Mouse (Mus musculus) liver, embryonic 15.5 days (tissue): ENCODE results near the gene Nrm. TPM values are rescaled to one million over a fixed set of nuclear protein-coding genes. Genes with fewer than 3 reads are reported as not detected.

Experiments
- ATAC-seq: fragments of 200-750 bp; cut with Nextera tagmentation; 2 replicates; pipeline ENCODE4 v1.8.0; 2017; ENCODE audit warnings: moderate number of reproducible peaks, mild to moderate bottlenecking, moderate library complexity; ENCODE audit not compliant: insufficient read depth
- H3K27ac ChIP-seq: fragments of 300-500 bp; sonication (generic); replicated peaks from 2 replicates; pipeline ENCODE4 v1.5.1; 2015; ENCODE audit warnings: mild to moderate bottlenecking, inconsistent platforms
- H3K27me3 ChIP-seq: fragments of 300-500 bp; sonication (generic); 2 replicates; pipeline ENCODE4 v1.6.1; 2015; ENCODE audit warnings: mild to moderate bottlenecking, inconsistent platforms
- H3K36me3 ChIP-seq: fragments of 300-500 bp; sonication (generic); replicated peaks from 2 replicates; pipeline ENCODE4 v1.6.1; 2015; ENCODE audit warnings: moderate library complexity, mild to moderate bottlenecking, inconsistent platforms
- H3K4me1 ChIP-seq: fragments of 300-500 bp; sonication (generic); replicated peaks from 2 replicates; pipeline ENCODE4 v1.6.1; 2015; ENCODE audit warnings: inconsistent platforms
- H3K4me2 ChIP-seq: fragments of 300-500 bp; sonication (generic); 2 replicates; pipeline ENCODE4 v1.6.1; 2015; ENCODE audit warnings: moderate library complexity, mild to moderate bottlenecking, inconsistent platforms
- H3K4me3 ChIP-seq: fragments of 300-500 bp; sonication (generic); replicated peaks from 2 replicates; pipeline ENCODE4 v1.5.1; 2015; ENCODE audit warnings: mild to moderate bottlenecking, inconsistent platforms
- H3K9ac ChIP-seq: fragments of 300-500 bp; sonication (generic); 2 replicates; pipeline ENCODE4 v1.6.1; 2015; ENCODE audit warnings: moderate library complexity, mild to moderate bottlenecking, inconsistent platforms
- H3K9me3 ChIP-seq: fragments of 300-500 bp; sonication (generic); replicated peaks from 2 replicates; pipeline ENCODE4 v1.6.1; 2016; ENCODE audit warnings: inconsistent platforms
- WGBS: fragments of 180-500 bp; shearing (Covaris S2); methylation state at CpG from one replicate; pipeline ENCODE4 v1.1.7; 2015; ENCODE audit warnings: mixed read lengths; ENCODE audit not compliant: insufficient replicate concordance; 5-methylcytosine and 5-hydroxymethylcytosine counted together
- polyA plus RNA-seq: library from polyadenylated mRNA; unstranded; fragments of >200 nt; fragmentation: Nextera tagmentation; extraction: Ambion mirVana; gene quantifications from 2 replicates; pipeline ENCODE4 v1.2.1, GENCODE M21; 2015

Nrm gene
- polyA plus RNA-seq, 1 experiment from 2014 or later = 22.5 TPM

DNA sequence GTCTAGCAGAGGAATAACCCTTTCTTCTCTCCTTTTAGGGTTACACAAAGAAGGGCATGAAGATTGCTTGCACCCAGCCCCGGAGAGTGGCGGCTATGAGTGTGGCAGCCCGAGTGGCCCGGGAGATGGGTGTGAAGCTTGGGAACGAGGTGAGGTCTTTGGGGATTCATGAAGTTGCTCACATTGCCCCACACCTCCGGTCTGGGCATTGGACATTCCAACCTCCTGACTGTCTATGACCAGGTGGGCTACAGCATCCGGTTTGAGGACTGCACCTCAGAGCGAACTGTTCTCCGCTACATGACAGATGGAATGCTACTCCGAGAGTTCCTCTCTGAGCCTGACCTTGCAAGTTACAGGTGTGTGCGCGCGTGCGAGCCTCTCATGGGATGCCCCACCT lies 22.7 kb downstream of the Nrm start:
- no peaks in the 10 kb centered on the region for H3K27me3 ChIP-seq
- H3K27ac ChIP-seq = no peak overlapping the region
- no peak overlapping the region for H3K4me3 ChIP-seq
- peaks cover 79% of the 10 kb centered on the region for H3K36me3 ChIP-seq
- WGBS = 89% methylated on average over 14 of the region's 14 CpGs
- no peak for ATAC-seq
- no peak overlapping the region for H3K4me2 ChIP-seq
- H3K9me3 ChIP-seq = no peaks in the 10 kb centered on the region
- H3K4me1 ChIP-seq = peaks cover 23% of the 10 kb centered on the region
- no peak overlapping the region for H3K9ac ChIP-seq

DNA sequence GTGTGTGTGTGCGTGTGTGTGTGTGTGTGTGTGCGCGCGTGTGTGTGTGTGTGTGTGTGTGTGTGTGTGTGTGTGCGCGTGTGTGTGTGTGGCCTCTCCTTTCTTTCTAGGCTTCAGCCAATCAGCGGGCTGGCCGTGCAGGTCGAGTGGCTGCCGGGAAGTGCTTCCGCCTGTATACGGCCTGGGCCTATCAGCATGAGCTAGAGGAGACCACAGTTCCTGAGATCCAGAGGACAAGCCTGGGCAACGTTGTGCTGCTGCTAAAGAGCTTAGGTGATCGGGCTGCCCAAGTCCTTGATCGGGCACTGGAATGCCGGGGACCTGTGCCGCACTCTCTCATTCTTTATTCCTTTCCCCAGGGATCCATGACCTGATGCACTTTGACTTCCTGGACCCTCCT lies 26.6 kb downstream of the Nrm start:
- H3K4me3 ChIP-seq = no peak overlapping the region
- no peak overlapping the region for H3K4me2 ChIP-seq
- no peak for ATAC-seq
- H3K27ac ChIP-seq = no peak overlapping the region
- no peaks in the 10 kb centered on the region for H3K9me3 ChIP-seq
- no peaks in the 10 kb centered on the region for H3K4me1 ChIP-seq
- 88% methylated on average over 15 of the region's 17 CpGs for WGBS
- no peaks in the 10 kb centered on the region for H3K27me3 ChIP-seq
- H3K9ac ChIP-seq = no peak overlapping the region
- H3K36me3 ChIP-seq = peaks cover 98% of the 10 kb centered on the region

DNA sequence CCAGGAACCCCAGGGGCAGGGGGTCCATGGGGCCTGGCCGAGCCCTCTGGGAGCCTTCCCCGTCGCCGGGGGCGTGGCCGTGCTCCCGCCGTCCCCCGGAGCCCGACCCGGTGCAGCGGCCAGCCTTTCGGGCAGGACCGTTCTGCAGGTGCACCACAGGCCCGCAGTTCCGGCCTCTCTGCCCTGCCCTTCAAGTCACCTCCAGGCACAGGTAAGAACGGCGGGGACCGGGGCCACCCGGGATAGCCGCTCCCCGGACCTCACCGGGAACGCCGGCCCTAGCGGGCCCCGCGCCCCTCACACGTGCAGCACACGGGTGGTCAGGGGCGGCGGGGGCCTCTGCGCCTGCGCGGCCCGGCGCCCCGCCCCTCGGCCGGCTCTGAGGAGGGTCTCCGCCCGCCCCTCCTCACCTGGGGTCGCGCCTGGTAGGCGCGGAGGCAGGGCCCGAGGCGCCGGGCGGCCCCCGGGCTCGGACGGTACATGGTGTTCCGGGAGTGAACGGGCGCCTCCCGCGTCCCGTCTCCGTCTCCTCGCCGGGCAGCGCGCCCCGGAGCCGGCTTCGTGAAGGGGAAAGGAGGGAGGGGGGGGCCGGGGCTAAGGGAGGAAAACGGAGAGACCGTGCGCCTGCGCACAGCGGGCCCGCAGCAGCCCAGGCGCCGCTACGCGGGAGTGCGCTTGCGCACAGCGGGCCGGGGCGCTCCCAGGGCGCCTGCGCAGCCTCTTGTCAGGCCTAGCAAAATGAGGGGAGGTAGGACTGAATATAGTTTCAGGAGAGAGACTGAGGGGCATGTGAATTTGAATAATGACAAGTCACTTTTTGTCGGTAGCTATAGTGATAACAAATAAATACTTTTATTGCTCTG lies 35.9 kb downstream of the Nrm start, which contains the start of gene 2310061I04Rik:
Gene 2310061I04Rik, minus strand, starts transcription at position 651 of the 863 bp plus-strand sequence.
- WGBS = under 1% methylated on average over 86 of the region's 86 CpGs

DNA sequence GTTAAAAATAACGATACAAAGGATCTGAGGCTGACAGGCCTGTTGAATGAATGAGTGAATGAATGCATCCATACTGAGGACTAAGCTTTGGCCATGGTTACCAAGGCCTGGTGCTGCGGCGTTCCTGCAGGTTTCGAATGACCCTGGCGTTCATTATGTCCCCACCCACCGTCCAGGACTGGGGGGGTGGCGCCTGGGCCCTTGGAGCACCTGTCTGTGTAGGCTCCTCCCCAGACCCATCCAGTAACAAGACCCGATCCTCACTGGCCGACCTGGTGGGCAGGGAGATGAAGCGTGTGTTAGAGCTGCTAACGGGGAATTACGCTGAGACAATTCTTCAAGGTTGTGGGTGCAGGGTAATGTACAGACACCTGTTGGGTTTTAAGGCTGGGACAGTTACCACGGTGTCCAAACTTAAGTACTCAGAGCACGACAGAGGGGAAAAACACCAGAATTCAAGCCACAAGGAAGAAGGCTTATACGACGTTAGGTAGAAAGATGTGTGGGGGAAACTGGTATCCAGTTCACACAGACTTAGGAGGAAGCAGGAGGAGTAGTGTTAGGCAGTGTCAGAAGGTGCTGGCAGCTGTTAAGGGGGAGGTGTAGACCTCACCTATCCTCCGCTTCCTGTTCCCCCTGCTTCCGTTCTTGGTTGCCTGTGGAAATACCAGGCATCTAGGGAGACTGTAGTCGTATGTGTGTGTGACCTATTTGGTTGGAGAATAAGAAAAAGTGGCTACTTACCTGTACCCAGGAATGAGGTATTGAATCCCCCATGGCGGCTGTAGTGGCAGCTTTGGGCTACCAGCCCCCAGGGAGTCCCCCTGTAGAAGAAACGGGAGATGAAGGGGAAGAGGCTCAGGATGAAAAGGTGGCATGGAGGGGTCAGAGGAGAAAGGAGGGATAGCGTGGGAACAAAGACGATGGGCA lies 36.8 kb downstream of the Nrm start:
- ATAC-seq = peak; percentile 48
- Histone ChIP-seq H3K4me1 (peaks cover 45% of the 10 kb centered on the region), H3K4me3 (peak overlapping the region; percentile 95), H3K27me3 (no peaks in the 10 kb centered on the region), H3K9me3 (no peaks in the 10 kb centered on the region), H3K9ac (peak overlapping the region; percentile 93), H3K36me3 (peaks cover 17% of the 10 kb centered on the region), H3K27ac (peak overlapping the region; percentile 86), H3K4me2 (peak overlapping the region; percentile 98)
- 33% methylated on average over 23 of the region's 23 CpGs for WGBS

More for the DNA sequence above, 35.9 kb downstream of the Nrm start, which contains the start of gene 2310061I04Rik:
- peaks cover 45% of the 10 kb centered on the region for H3K4me1 ChIP-seq
- no peaks in the 10 kb centered on the region for H3K27me3 ChIP-seq
- peak within 1 kb of the TSS; percentile 98 for H3K4me2 ChIP-seq
- peak within 1 kb of the TSS; percentile 95 for H3K4me3 ChIP-seq
- H3K9me3 ChIP-seq = no peaks in the 10 kb centered on the region
- peak within 1 kb of the TSS; percentile 86 for H3K27ac ChIP-seq
- H3K9ac ChIP-seq = peak within 1 kb of the TSS; percentile 93
- ATAC-seq = peak; percentile 88
- H3K36me3 ChIP-seq = peaks cover 26% of the 10 kb centered on the region

DNA sequence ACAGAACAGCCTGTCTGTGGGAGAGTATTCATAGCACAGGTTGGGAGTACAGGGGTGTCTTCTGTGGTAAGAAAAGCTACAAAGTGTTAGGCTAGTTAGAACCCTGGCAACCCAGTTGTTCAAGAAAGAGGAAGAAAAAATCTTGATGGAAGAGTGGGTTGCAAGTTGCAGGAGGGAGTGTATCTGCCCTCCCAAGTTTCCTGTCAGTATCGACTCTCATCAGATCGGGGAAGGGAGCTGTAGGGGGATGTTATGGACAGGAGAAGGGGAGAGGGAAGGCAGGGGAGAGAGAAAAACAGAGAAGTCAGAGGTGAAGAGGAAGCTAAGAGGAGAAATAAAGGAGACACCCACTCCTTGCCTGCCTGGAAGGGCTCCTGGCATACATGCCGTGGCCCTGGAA lies 39.5 kb downstream of the Nrm start:
- no peak for ATAC-seq
- 22% methylated on average over 3 of the region's 3 CpGs for WGBS
- Histone ChIP-seq H3K4me3 (no peak overlapping the region), H3K27ac (no peak overlapping the region; the same call in 1 of the 2 replicates), H3K4me2 (no peak overlapping the region), H3K36me3 (peaks cover 10% of the 10 kb centered on the region; the same call in 1 of the 2 replicates), H3K9ac (no peak overlapping the region), H3K27me3 (no peaks in the 10 kb centered on the region), H3K9me3 (no peaks in the 10 kb centered on the region), H3K4me1 (peaks cover 50% of the 10 kb centered on the region)

DNA sequence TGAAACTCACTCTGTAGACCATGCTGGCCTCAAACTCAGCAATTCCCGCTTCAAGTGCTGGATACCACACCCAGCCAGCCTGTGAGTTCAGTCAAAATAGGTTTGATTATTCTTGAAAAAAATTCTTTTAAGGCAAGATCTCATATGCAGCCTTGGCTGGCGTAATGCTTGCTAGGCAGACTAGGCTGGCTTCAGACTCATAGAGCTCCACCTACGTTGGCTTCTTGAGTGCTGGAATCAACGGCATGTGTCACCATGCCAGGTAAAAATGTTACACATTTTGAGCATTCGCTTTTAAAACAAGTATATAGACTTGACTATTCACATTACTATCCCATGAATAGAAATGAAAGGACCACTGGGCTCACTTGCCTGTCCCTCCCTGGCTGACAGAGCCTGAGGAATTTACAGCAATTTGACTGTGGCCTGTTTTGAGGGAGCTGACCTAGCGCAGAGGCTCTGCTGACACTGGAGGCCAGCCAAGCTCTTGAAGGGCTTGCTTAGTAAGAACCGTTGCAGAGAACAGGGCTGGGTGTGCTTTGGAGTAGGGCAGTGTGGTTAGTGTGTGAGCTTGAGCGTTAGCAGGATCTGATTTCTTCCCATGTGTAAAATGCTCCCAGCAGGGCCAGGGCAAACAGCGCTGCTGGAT lies 42.3 kb downstream of the Nrm start:
- 61% methylated on average over 9 of the region's 9 CpGs for WGBS
- H3K36me3 ChIP-seq = peaks cover 29% of the 10 kb centered on the region

DNA sequence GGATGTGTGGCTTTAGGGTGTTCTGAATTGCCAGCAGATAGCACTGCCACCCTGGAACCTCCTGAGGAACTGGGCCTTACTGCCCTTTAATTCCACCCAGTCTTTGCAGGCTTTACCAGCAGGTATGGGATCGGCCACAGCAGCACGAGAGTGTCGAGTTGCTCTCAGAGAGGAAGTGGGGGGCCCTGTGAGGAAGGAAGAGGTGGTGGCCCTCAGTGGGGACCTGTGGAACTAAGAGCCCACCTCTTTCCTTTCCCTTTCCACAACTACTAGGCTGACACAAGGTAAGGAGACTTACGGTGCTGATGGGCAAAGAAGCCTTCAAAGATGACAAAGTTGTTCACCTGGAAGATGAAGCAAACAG lies 42.9 kb downstream of the Nrm start:
- Histone ChIP-seq H3K27ac (0 out of 2 replicates have a peak overlapping the region, but pooled peaks have one; percentile 24), H3K4me1 (peaks cover 36% of the 10 kb centered on the region), H3K4me2 (no peak overlapping the region), H3K9ac (no peak overlapping the region), H3K9me3 (no peaks in the 10 kb centered on the region), H3K4me3 (no peak overlapping the region), H3K27me3 (no peaks in the 10 kb centered on the region), H3K36me3 (peaks cover 29% of the 10 kb centered on the region)
- WGBS = 37% methylated on average over 4 of the region's 4 CpGs
- ATAC-seq = no peak

More for the DNA sequence above, 42.3 kb downstream of the Nrm start:
- ATAC-seq = no peak
- no peaks in the 10 kb centered on the region for H3K27me3 ChIP-seq
- no peaks in the 10 kb centered on the region for H3K9me3 ChIP-seq
- H3K27ac ChIP-seq = no peak overlapping the region
- H3K9ac ChIP-seq = no peak overlapping the region
- peaks cover 31% of the 10 kb centered on the region for H3K4me1 ChIP-seq
- H3K4me3 ChIP-seq = no peak overlapping the region
- no peak overlapping the region for H3K4me2 ChIP-seq

DNA sequence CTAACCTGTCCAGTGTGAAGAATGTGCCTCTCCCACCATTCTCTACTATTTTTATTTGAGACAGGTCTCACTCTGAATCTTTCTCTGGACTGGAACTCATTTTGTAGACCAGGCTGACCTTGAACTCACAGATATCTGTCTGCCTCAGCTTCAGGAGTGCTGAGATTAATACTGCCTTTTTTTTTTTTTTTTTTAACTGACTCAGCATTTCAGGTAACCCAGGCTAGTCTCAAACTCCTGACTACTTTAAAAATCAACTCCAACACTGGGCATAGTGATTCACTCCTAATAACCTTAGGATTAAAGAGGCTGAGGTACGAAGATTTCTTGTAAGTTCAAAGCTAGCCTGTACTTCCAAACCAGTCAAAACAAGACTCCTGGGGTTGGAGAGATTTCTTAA lies 44.5 kb downstream of the Nrm start:
- Histone ChIP-seq H3K9ac (no peak overlapping the region), H3K36me3 (peaks cover 29% of the 10 kb centered on the region), H3K4me2 (no peak overlapping the region), H3K27me3 (no peaks in the 10 kb centered on the region), H3K4me1 (peaks cover 41% of the 10 kb centered on the region), H3K4me3 (no peak overlapping the region), H3K9me3 (no peaks in the 10 kb centered on the region), H3K27ac (no peak overlapping the region)
- no peak for ATAC-seq
- 77% methylated on average over 1 of the region's 1 CpGs for WGBS

DNA sequence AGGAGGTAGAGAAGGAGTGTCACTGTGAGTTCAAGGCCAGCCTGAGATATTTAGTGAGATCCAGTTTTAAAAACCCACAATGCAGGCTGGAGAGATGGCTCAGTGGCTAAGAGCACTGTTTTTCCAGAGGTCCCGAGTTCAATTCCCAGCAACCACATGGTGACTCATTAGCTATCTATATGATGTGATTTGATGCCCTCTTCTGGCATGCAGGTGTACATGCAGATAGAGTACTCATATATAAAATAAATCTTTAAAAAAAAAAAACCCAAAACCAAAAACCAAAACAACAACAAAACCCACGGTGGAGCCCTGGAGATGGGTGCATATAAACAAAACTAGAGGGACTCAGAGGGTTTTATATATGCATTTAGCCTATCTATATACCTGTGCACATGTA lies 46.5 kb downstream of the Nrm start:
- no peaks in the 10 kb centered on the region for H3K9me3 ChIP-seq
- no peaks in the 10 kb centered on the region for H3K27me3 ChIP-seq
- H3K4me1 ChIP-seq = peaks cover 48% of the 10 kb centered on the region
- H3K36me3 ChIP-seq = peaks cover 48% of the 10 kb centered on the region
- 49% methylated on average over 2 of the region's 2 CpGs for WGBS
- no peak overlapping the region for H3K4me3 ChIP-seq
- H3K4me2 ChIP-seq = no peak overlapping the region
- no peak for ATAC-seq
- H3K9ac ChIP-seq = no peak overlapping the region
- H3K27ac ChIP-seq = no peak overlapping the region

DNA sequence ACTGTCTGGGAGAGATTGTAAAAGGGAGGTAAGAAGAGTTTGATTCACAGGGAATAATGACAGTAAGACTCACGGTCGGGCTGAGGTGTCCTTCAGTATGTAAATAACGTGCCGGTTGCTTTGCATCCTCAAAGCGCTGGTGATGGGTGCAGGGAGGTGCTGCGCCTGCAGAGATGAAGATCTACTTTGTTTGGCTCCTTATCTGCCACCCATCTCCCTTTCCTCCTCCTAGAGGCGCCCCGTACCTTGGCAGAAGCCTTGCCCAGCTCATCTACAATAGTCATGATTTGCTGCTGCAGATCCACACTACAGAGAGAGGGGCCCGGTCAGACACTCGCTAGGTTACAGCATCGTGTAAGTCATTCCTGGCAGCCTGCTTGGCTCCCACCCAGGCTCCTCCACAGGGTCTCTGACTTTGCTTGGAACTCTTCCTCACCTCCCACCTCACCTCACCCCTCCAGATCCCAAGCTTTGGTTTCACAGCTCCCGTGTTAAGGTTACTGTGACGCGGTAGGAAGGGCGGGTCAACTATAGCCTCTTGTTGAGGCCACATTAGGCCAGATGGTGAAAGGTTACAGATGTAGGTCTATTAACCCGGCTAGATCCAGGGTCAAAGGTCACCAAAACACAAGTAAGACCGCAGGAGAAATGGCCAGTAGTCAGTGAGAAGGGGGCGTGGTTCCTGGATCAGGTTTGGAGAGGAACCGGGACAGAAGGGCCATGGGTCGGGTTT lies 48.2 kb downstream of the Nrm start:
- Histone ChIP-seq H3K27ac (peak overlapping the region; percentile 80), H3K27me3 (no peaks in the 10 kb centered on the region), H3K4me3 (peak overlapping the region; percentile 77), H3K4me1 (peaks cover 55% of the 10 kb centered on the region), H3K36me3 (peaks cover 57% of the 10 kb centered on the region), H3K9me3 (no peaks in the 10 kb centered on the region), H3K4me2 (peak overlapping the region; percentile 92), H3K9ac (peak overlapping the region; percentile 71)
- peak; percentile 55 for ATAC-seq
- WGBS = 27% methylated on average over 20 of the region's 20 CpGs
